Mouse (Mus musculus): ENCODE data around the gene Tnfsf10.

DNA sequence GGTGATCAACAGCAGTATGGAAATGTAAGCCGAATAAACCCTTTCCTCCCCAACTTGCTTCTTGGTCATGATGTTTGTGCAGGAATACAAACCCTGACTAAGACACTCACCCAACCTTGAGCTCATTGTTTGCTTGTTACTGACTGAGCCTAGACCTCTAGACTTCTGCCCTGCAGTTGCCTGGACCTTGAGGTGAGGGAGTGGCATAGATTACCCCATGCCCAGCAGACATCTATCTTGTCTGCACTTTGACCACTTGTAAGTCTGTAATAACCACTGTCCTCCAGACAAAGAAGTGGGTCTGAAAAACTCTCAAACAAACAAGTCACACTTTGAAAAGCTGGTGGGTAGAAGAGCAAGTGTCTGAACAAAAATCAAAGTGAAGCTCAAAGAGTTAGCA is 2.8 kb downstream of the Tnfsf10 start:
- TF ChIP-seq EP300 (IDR thresholded peaks at IDR 0.05; ENCODE audit: low read depth) (no peak), CTCF (IDR thresholded peaks at IDR 0.05; ENCODE audit: low read depth) (no peak)
